Mouse (Mus musculus): ENCODE measurements around the gene Lgals8. TPM values are rescaled to one million over a fixed set of nuclear protein-coding genes. Genes with fewer than 3 reads are reported as not detected.

Gene Lgals8
- polyA plus RNA-seq, 1 experiment from 2014 or later: 20.8 TPM

GRCm38 (mm10) chr13:12439586-12439985, 25.2 kb downstream of the Lgals8 start:
- ATAC-seq (ENCODE audit: insufficient read depth) (no peak), DNase-seq (no peak)
- WGBS: 86% methylated on average over 3 of the region's 3 CpGs
- Histone ChIP-seq H3K27me3 (ENCODE audit: insufficient read depth, low read length) (no peaks in the 10 kb centered on the region), H3K4me2 (no peak overlapping the region), H3K4me1 (ENCODE audit: insufficient read depth) (no peaks in the 10 kb centered on the region), H3K4me3 (ENCODE audit: low read depth, low read length) (no peak overlapping the region), H3K27ac (ENCODE audit: low read depth) (no peak overlapping the region), H3K36me3 (ENCODE audit: insufficient read depth) (peaks cover 60% of the 10 kb centered on the region), H3K9me3 (ENCODE audit: low read depth, low read length) (no peaks in the 10 kb centered on the region), H3K9ac (no peak overlapping the region)
- no peak for TF ChIP-seq CTCF (IDR thresholded peaks at IDR 0.05; ENCODE audit: low read depth)

- no peak overlapping the region for H3K4me3 ChIP-seq (ENCODE audit: low read depth, low read length)
- no peak overlapping the region for H3K9ac ChIP-seq
- H3K36me3 ChIP-seq (ENCODE audit: insufficient read depth): peaks cover 90% of the 10 kb centered on the region
- ATAC-seq (ENCODE audit: insufficient read depth) (no peak), DNase-seq (no peak)
- H3K27ac ChIP-seq (ENCODE audit: low read depth): no peak overlapping the region
- H3K4me1 ChIP-seq (ENCODE audit: insufficient read depth): no peaks in the 10 kb centered on the region
- TF ChIP-seq CTCF (IDR thresholded peaks at IDR 0.05; ENCODE audit: low read depth): no peak
- no peak overlapping the region for H3K4me2 ChIP-seq
- H3K9me3 ChIP-seq (ENCODE audit: low read depth, low read length): no peaks in the 10 kb centered on the region
- no peaks in the 10 kb centered on the region for H3K27me3 ChIP-seq (ENCODE audit: insufficient read depth, low read length)
- WGBS: 84% methylated on average over 5 of the region's 5 CpGs
Measured at GRCm38 (mm10) chr13:12433843-12434242, 30.9 kb downstream of the Lgals8 start.

- 91% methylated on average over 13 of the region's 13 CpGs for WGBS
- Histone ChIP-seq H3K27me3 (ENCODE audit: insufficient read depth, low read length) (no peaks in the 10 kb centered on the region), H3K9ac (no peak overlapping the region), H3K27ac (ENCODE audit: low read depth) (no peak overlapping the region), H3K4me1 (ENCODE audit: insufficient read depth) (no peaks in the 10 kb centered on the region), H3K36me3 (ENCODE audit: insufficient read depth) (peaks cover 83% of the 10 kb centered on the region), H3K4me2 (no peak overlapping the region), H3K9me3 (ENCODE audit: low read depth, low read length) (no peaks in the 10 kb centered on the region), H3K4me3 (ENCODE audit: low read depth, low read length) (no peak overlapping the region)
- TF ChIP-seq CTCF (IDR thresholded peaks at IDR 0.05; ENCODE audit: low read depth): no peak
- ATAC-seq (ENCODE audit: insufficient read depth) (no peak), DNase-seq (no peak)
Measured at GRCm38 (mm10) chr13:12428556-12428955, 36.2 kb downstream of the Lgals8 start.

GRCm38 (mm10) chr13:12420596-12420995, 44.1 kb downstream of the Lgals8 start:
- no peak overlapping the region for H3K4me2 ChIP-seq
- no peak overlapping the region for H3K27ac ChIP-seq (ENCODE audit: low read depth)
- no peaks in the 10 kb centered on the region for H3K27me3 ChIP-seq (ENCODE audit: insufficient read depth, low read length)
- ATAC-seq (ENCODE audit: insufficient read depth) (no peak), DNase-seq (no peak)
- H3K36me3 ChIP-seq (ENCODE audit: insufficient read depth): peaks cover 83% of the 10 kb centered on the region
- no peak overlapping the region for H3K9ac ChIP-seq
- no peaks in the 10 kb centered on the region for H3K4me1 ChIP-seq (ENCODE audit: insufficient read depth)
- no peak overlapping the region for H3K4me3 ChIP-seq (ENCODE audit: low read depth, low read length)
- no peaks in the 10 kb centered on the region for H3K9me3 ChIP-seq (ENCODE audit: low read depth, low read length)
- no peak for TF ChIP-seq CTCF (IDR thresholded peaks at IDR 0.05; ENCODE audit: low read depth)
- WGBS: 88% methylated on average over 9 of the region's 9 CpGs

- Histone ChIP-seq H3K9ac (no peak overlapping the region), H3K27me3 (ENCODE audit: insufficient read depth, low read length) (no peaks in the 10 kb centered on the region), H3K4me2 (no peak overlapping the region), H3K4me3 (ENCODE audit: low read depth, low read length) (no peak overlapping the region), H3K27ac (ENCODE audit: low read depth) (no peak overlapping the region), H3K9me3 (ENCODE audit: low read depth, low read length) (no peaks in the 10 kb centered on the region), H3K36me3 (ENCODE audit: insufficient read depth) (peaks cover 79% of the 10 kb centered on the region), H3K4me1 (ENCODE audit: insufficient read depth) (no peaks in the 10 kb centered on the region)
- DNase-seq: peak; percentile 2
- no peak for TF ChIP-seq CTCF (IDR thresholded peaks at IDR 0.05; ENCODE audit: low read depth)
- 86% methylated on average over 8 of the region's 8 CpGs for WGBS
- ATAC-seq (ENCODE audit: insufficient read depth): no peak
Measured at GRCm38 (mm10) chr13:12412016-12412415, 52.7 kb downstream of the Lgals8 start.

GRCm38 (mm10) chr13:12408343-12409066, 56.2 kb downstream of the Lgals8 start:
- DNase-seq (peak; percentile 5), ATAC-seq (ENCODE audit: insufficient read depth) (no peak)
- no peak overlapping the region for H3K27ac ChIP-seq (ENCODE audit: low read depth)
- no peak overlapping the region for H3K9ac ChIP-seq
- H3K4me1 ChIP-seq (ENCODE audit: insufficient read depth): no peaks in the 10 kb centered on the region
- peaks cover 76% of the 10 kb centered on the region for H3K36me3 ChIP-seq (ENCODE audit: insufficient read depth)
- no peak overlapping the region for H3K4me3 ChIP-seq (ENCODE audit: low read depth, low read length)
- H3K4me2 ChIP-seq: no peak overlapping the region
- H3K27me3 ChIP-seq (ENCODE audit: insufficient read depth, low read length): no peaks in the 10 kb centered on the region
- no peak for TF ChIP-seq CTCF (IDR thresholded peaks at IDR 0.05; ENCODE audit: low read depth)
- WGBS: 89% methylated on average over 9 of the region's 9 CpGs
- no peaks in the 10 kb centered on the region for H3K9me3 ChIP-seq (ENCODE audit: low read depth, low read length)

GRCm38 (mm10) chr13:12395571-12395970, 69.2 kb downstream of the Lgals8 start:
- H3K4me2 ChIP-seq: peak overlapping the region; percentile 93
- peak overlapping the region; percentile 63 for H3K9ac ChIP-seq
- no peak overlapping the region for H3K27ac ChIP-seq (ENCODE audit: low read depth)
- H3K36me3 ChIP-seq (ENCODE audit: insufficient read depth): peaks cover 23% of the 10 kb centered on the region; the same call in 1 of the 2 replicates
- H3K9me3 ChIP-seq (ENCODE audit: low read depth, low read length): no peaks in the 10 kb centered on the region
- 0 out of 2 replicates have a peak, but pooled peaks cover 3% of the 10 kb centered on the region for H3K27me3 ChIP-seq (ENCODE audit: insufficient read depth, low read length)
- peak; percentile 25 for ATAC-seq (ENCODE audit: insufficient read depth)
- DNase-seq: peak; percentile 24
- peak overlapping the region; percentile 93 for H3K4me3 ChIP-seq (ENCODE audit: low read depth, low read length)
- no peak for TF ChIP-seq CTCF (IDR thresholded peaks at IDR 0.05; ENCODE audit: low read depth)
- WGBS: under 1% methylated on average over 23 of the region's 23 CpGs
- H3K4me1 ChIP-seq (ENCODE audit: insufficient read depth): 0 out of 2 replicates have a peak, but pooled peaks cover 5% of the 10 kb centered on the region
